Mouse (Mus musculus) spleen, postnatal 36 days (tissue): ENCODE data around the gene Mis18a.
A peak's percentile ranks its signal among the peaks of the same experiment; 100 is the strongest.

Source experiments
- DNase-seq, 2 experiments: peaks; one replicate each; pipeline ENCODE4 v3.0.0; 2022; ENCODE audit warnings: low spot score in 2 of 2, mixed read lengths in 1 of 2

The Mis18a gene

DNA sequence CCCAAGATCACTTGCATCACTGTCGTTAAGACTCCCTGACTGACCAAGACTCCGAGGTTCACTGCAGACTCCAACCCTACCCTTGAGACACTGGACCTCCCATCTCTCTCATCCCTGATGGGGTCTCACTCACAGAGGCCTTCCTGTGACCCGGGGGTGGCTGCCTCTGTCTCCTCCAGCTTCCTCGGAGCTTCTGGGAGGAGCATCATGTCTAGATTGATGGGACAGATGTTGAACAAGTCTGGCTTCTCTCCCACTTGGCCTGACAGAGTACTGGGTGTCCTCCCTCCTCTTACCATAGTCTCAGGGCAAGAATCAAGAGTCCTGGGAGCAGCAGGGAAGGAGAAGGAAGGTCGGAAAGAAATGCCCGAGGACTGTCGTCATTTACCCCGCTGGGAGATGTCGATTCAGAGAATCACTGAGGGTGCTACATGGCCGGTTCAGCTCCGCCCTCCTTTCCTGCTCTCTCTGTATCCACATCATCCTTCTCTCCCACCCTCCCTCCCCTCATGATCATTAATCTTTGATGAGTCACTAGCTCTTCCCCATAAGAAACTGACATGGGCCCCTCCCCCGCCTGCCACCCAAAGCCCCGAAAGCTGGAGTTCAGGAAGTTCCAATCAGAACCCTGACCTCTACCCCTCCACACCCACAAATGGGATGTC is 22.9 kb downstream of the Mis18a start:
- no peak for DNase-seq

DNA sequence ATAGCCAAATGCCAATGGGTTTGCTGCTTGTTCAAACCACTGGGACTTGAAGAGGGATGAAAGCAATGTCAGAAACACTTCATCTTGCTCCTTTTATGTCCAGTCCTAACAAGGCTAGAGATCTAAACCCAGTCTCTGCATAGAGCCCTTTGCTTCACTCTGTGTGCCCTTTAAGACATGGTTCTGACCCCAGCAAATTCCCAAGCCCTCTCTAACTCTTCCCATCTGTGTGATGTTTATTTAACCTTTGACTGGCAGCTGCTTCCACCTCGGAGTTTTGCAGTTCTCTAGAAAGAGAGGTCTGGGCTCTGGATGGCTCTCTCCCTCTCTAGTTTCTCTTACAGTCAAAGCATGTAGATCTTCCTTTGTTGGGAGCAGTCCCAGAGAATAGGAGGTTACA is 23.6 kb downstream of the Mis18a start:
- no peak for DNase-seq

DNA sequence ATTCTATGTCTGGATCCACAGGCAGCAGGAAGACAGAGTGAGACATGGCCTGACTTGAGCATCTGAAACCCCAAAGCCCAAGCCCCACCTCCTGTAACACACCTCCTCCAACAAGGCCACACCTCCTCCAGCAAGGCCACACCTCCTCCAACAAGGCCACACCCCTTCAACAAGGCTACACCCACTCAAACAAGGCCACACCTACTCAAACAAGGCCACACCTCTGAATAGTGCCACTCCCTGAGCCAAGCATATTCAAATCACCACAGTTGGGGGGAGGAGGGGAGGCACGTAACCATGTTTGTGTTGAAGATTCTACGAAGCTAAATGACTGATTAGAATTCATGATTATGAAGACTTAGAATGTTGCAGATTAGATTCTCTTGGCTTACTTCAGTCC is 25.7 kb downstream of the Mis18a start:
- no peak for DNase-seq

DNA sequence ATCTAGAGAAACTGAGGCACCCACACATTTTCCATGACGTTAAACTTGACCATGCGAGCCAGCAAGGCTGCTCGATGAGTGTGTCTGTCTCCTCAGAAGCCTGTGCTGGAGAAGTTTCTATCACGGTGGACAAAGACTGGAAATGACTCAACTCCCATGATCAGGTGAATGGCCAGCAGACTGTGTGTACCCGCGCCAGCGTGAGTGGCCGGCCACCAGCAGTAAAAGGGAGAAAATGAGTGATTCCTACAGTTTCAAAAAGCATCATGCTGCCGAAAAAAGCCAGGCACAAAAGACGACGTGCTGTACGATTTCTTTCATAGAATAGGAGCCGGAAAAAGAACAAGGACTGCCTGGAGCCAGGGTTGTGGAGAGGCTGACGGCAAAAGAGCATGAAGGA is 27.8 kb downstream of the Mis18a start:
- DNase-seq = no peak

DNA sequence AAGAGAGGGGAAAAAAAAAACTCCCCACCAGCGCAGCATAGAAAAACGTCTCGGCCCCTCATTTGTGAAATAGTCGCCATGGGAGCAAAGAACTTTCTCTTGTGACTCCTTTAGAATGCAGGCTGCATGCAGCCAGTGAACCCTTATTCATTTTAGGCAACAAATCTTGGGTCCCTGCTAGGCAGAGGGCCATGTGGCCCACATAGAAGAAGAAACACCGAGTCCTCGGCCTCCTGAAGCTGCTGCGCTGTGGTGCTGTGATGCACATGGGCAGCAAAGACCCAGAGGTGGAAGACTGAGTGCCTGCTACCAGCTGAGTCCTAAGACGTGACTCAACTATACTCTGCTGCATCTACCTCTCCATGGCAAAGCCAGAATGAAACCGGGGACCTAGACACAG is 30.9 kb downstream of the Mis18a start:
- no peak for DNase-seq

DNA sequence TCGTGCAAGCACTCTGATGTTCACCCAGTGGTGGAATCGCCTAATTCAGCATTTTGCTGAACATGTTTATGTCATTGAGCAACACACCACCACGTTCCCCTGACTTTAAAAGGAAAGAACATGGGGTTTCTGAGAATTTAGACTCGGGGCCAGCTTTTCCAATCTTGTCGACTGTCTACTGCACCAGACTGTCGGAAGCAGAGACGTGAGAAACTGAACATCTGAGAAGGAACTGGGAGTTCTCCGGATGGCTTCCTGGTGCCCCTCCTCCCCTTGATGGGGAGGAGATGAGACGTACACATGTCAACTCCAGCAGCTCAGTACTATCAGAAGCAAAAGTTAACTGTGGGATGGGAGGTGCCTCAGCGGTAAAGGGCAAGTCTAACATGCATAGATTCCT is 32.1 kb downstream of the Mis18a start:
- DNase-seq = no peak

DNA sequence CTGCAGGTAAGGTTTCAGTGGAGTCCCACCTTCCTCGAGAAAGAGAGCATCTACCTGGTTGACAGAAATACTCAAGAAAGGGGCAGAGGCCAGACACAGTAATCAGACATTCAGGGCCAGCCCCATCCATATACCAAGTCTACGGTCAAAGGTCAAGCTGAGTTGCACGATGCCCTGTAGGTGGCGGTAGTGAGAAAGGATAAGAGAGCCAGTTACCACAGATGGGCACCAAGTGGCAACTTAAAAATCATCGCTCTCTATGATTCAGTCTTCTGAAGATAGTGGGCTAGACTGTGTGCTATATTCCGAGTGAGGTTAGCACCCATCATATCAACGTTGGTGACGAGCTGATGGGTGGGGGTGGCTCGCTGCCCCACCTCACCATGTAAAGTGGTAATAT is 32.5 kb downstream of the Mis18a start:
- DNase-seq = peak; percentile 38 to 57

DNA sequence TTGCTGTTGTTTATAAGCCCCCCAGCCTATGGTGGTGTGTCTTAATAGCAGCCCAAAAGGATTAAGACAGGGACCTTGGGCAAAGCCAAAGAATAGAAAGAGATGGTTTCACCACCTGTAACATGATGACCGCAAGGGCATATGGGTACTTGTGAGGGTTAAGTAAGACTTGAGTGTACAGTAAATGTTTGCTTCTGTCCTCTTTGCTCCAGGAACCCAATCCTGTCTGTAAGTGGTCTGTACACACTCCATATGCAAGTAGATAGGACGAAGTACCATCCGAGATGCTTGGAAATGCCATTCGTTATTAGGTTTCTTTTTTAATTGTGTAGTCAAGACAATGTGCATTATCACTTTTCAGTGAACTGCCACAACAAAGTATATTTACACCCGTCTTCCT is 33.6 kb downstream of the Mis18a start:
- DNase-seq = no peak

DNA sequence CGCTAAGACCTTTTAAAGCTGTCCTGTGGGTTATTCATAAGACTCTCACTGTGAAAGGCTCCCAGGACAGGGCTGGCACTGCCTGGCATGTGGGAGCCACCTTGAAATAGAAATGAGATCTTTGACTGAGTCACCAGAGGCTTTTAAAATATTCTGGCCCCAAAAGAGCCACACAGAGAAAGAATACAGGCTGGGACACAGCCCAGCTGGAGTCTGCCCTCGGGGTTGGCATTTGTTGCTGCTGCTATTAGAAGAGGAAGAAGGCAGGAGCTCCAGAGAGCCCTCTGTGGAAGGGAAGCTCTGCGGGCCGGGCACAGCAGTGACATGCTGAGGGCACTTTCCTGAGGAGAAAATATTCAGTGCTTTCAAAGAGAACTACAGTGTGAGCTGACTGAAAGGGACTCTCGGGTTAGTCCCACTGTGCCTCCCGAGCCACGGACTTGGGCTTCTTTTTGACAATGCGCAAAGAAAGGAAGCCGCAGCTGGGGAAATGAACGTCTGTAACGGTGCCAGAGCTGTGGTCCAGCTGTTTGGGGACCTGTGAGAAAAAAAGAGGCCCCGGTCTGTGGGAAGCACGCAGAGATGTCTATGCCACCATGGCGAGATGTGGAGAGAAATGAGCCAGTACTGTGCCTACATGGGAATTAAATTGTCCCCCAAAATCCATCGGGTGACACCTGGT is 34.4 kb downstream of the Mis18a start:
- no peak for DNase-seq

DNA sequence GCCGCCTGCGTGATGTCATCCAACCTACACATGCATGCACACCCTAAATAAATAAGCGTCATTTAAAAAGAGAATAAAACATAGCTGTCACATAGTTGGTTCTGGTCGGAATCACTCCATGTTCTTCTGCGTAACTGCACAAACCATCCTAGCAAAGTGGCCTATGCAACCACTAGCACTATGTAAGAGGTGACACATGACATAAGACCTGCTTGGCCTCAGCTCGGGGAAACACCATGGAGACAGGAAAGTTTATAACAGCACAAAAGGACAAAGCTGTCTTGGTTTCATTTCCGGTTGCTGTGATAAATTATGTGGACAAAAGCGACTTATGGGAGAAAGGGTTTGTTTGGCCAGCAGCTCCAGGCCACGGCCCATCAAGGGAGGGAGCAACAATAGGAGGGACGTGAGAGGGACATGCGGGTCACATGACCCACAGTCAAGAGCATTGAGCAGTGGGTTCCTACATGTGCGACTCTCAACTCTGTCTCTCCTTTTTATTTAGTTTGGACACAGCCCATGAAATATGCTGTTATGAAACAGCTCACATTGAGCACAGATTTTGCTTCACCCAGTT is 39.4 kb downstream of the Mis18a start:
- no peak for DNase-seq

DNA sequence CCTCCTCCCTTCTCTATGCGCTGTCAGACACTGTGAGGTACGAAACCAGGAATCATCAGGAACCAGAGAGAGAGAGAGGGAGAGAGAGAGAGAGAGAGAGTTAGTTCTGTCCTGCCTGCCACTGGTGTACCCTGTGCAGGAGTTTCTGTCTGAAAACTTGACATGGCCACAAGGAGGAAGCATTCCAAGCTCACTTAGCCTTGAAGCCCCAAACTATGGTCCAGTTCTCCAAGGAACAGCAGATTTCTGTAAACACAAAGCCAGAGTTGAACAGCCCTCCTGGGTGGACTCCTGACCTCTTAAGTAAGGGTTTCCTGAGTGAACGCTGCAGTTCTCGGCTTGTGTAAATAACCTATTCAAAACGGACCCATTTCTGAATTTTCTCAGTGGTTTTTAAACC is 40.2 kb downstream of the Mis18a start:
- no peak for DNase-seq

DNA sequence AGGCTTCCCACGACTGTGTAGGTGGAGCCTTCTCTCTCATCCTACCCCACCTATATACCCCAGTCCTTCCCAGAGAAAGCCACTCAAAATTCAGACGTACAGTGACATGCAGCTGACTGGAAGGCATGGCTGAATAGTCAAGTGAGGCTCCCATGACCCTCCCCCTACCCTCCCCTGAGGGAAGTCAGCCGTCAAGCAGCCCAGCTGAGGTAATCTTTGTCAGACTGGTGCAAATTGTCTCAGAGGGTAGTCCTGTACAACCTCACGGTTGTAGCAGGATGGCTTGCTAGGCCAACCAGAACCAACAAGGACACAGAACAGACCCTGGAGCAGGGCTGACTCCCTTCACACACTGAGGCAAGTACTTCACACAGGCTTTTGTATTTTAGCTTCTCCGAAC is 43.1 kb downstream of the Mis18a start:
- no peak for DNase-seq

DNA sequence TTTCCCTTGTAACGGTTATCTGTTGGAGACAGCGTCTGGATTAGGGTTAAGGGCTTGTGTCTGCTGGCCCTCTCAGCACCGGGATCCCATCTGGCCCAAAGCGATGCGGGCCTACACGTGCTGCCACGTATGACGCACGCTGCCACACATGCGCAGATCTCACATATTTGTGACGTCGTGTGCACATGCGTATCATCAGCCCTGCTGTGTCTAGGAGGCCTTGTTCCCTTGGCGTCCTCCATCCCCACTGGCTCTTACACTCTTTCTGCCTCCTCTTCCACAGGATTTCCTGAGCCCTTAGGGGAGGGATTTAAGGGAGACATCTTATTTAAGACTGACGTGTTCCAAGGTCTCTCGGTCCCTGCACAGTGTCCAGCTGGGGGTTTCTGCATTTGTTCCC is 47.2 kb downstream of the Mis18a start:
- DNase-seq = no peak

DNA sequence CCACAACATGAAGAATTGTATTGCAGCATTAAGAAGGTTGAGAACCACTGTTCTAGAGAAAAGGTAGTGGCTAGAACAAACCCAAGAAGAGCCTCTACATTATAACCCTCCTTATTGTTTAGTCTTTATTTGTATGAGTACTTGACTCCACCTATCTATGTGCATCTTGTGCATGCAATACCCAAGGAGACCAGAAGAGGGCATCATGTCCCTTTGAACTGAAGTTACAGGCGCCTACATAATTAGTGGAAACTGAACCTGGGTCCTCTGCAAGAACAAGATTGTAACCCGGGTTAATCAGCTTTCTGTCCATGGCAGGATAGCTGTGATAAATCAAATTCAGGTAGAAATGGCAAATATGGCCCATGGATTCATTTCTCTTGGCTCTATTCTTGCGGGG is 48.4 kb downstream of the Mis18a start:
- DNase-seq = no peak

DNA sequence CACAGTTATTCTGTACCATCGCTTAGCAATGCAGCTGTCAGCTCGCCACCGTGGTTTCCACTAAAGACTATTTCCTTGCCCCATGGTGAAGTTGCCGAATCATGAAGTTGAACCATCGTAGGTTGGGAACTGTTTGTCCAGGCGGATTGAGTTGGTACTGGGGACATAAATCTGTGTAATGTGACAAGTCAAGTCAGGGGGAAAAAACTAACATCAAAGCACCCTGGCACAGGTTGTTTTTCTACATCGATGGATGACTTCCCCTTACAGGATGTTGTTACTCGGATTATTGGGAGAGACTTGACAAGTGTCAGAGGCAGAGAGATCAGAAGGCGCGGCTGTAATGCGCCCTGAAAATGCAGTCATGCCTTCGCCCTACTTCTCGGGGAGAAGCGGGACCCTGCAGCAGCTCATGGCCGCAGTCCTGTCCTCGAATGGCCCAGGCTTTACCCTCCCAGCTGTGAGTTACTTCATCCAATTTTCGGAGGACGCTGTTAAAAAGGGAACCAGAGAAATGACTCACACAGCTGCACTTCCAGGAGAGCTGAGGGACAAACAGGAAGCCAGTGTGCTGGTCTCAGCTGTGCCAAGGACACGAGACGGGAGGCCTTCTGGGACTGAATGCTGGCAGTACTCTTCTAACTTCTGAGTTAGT is 50.2 kb downstream of the Mis18a start:
- DNase-seq = peak; percentile 6 to 22

DNA sequence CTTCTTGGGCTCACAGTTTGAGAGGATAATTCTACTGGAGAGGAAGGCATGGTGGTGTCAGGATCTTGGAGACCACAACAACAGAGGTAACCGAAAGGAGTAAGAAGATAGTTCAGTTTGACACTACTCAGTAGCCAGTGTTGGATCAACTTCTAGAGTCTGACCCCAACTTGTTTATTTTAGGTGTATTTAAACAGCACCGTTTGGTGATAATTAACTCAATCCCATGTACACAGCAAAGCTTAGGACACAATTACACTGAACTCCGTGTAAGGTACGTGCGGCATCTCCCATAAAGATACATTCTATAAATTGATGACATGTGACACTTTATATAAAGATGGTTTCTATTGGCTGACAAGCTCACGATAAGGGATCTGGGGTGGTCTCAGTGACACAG is 52.6 kb downstream of the Mis18a start:
- no peak for DNase-seq

DNA sequence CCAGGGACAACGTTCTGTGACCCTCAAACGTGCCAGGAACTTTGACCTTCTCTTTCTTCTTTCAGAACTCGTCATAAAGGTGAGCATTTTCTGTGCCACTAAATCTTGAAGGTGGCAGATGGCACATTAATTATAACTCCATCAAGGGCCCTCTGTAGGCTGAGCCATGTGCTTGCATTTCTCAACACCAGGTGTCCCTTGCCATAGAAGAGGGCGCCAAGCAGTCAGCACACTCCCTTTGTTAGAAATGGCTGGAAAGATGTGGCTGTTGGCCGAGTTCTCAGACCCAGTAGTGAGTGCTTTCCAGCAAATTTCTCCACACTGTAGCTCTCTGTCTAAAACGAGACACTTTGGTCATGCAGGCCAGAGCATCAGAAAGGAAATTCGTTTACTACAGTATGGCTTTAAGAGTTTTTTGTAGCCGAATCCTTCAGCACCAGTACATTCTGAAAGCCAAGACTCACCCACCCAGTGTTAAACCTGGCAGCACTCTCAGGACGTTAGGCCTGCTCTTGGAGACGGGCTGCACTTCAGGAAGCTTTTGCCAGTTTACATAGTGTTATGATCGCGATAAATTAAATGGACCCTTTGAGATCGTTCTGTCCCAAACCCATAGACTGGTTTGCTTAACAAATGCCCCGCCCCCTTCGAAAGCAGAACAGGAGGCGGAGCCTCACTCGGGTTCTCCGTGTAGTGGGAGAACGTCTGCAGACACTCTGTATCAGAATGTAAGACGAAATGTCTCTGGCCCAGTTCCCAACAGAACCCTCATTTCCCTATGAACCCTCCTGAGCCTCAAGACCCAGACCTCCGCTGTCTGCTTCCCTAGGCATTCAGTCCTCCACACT is 53.5 kb downstream of the Mis18a start:
- DNase-seq = no peak
